Comparison of ENCODE assay signal across 9 mouse cellular contexts in the genomic region with DNA sequence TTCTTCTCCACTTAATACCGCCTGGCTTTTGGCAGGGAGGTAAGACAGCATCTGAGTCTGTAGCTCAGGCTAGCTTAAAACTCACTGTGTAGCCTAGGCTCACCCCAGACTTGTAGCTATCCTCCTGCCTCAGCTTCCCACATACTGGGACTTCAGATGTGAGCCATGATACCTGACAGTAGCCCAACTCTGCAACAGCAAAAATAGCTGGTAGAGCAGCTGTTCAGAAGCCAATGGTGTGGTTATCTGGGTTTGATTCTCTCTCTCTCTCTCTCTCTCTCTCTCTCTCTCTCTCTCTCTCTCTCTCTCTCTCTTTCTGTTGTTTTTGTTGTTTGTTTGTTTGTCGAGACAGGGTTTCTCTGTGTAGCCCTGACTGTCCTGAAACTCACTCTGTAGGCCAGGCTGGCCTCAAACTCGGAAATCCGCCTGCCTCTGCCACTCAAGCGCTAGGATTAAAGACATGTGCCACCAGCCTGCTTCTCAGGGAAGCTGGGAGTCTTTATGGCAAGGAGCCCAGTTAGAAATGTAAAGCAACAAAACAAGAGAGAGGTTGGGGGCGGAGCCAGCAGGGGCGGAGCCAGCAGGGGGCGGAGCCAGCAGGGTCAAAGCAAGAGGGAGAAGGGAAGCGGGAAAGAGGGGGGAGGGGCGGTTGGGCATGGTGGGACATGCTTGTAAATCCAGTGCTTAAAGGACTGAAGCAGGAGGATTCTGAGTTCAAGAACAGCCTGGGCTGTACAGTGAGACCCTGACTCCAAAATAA. TPM values are rescaled to one million over a fixed set of nuclear protein-coding genes. Genes with fewer than 3 reads are reported as not detected.
DNase-seq lines count a peak whose midpoint lies in the region; ATAC-seq lines count a peak whose summit lies in the region.
"Had no signal": no experiment of that assay in that cellular context is flagged by ENCODE, and none has a peak within 500 bp of the region (broad histone marks: within the 10 kb centered on the region; RNA-seq: fewer than 3 reads in every experiment).

No protein-coding gene starts in this region.

- WGBS in kidney, embryonic 14.5 days, result 75% methylated on average over 10 of the region's 10 CpGs
- WGBS in midbrain, embryonic 14.5 days, result 79% methylated on average over 10 of the region's 10 CpGs

- H3K9ac ChIP-seq in kidney, embryonic 14.5 days (ENCODE audit: low read depth, low read length), result no peak overlapping the region
- no peak overlapping the region for H3K9ac ChIP-seq in midbrain, embryonic 14.5 days (replicated peaks; ENCODE audit: low read length)
- H3K9ac ChIP-seq: embryonic facial prominence, embryonic 15.5 days had no signal

- no peak for DNase-seq in kidney, adult 9 months
- DNase-seq in ES-CJ7 (ENCODE audit: low read depth, low spot score), result peak; percentile 96
- DNase-seq in embryo, embryonic 11.5 days (ENCODE audit: low read depth, low spot score), result peak; percentile 7
- DNase-seq in neural tube, embryonic 10.5 days (ENCODE audit: extremely low spot score, low spot score), result peak; percentile 18
- no peak for DNase-seq in left cerebral cortex, adult 18-20 months (ENCODE audit: low spot score in 2 of 2)
- DNase-seq in midbrain, embryonic 14.5 days, result no peak
- no peak for DNase-seq in left cerebral cortex, postnatal 25 days (ENCODE audit: low spot score in 2 of 2)

- intact Hi-C loops in left cerebral cortex, postnatal 25 days (cut with DNase I), result loop anchor here (2.0 kb wide), 1 partner anchor 45 kb away; no protein-coding TSS in a partner anchor

- no peaks in the 10 kb centered on the region for H3K4me1 ChIP-seq in kidney, embryonic 14.5 days (ENCODE audit: control insufficient read depth, insufficient read depth, low read length)
- H3K4me1 ChIP-seq in midbrain, embryonic 14.5 days (ENCODE audit: control insufficient read depth, insufficient read depth, low read length), result peaks cover 18% of the 10 kb centered on the region

- H3K4me3 ChIP-seq in kidney, embryonic 14.5 days (ENCODE audit: low read length), result no peak overlapping the region
- no peak overlapping the region for H3K4me3 ChIP-seq in midbrain, embryonic 14.5 days (replicated peaks; ENCODE audit: low read depth, low read length)
- H3K4me3 ChIP-seq: embryonic facial prominence, embryonic 15.5 days had no signal

- H3K9me3 ChIP-seq in kidney, embryonic 14.5 days (ENCODE audit: control insufficient read depth, low read length), result no peaks in the 10 kb centered on the region
- H3K9me3 ChIP-seq in midbrain, embryonic 14.5 days (ENCODE audit: control insufficient read depth, low read length), result no peaks in the 10 kb centered on the region
- H3K9me3 ChIP-seq: embryonic facial prominence, embryonic 15.5 days had no signal

- peak; percentile 14; the same call in 1 of the 2 replicates for ATAC-seq in kidney, embryonic 14.5 days (ENCODE audit: low FRiP score, low TSS enrichment)
- ATAC-seq in midbrain, embryonic 14.5 days (ENCODE audit: low FRiP score, low TSS enrichment), result no peak

- no peaks in the 10 kb centered on the region for H3K36me3 ChIP-seq in kidney, embryonic 14.5 days (ENCODE audit: control insufficient read depth, insufficient read depth, low read length)
- H3K36me3 ChIP-seq in midbrain, embryonic 14.5 days (ENCODE audit: control insufficient read depth, insufficient read depth, low read length), result no peaks in the 10 kb centered on the region
- H3K36me3 ChIP-seq: embryonic facial prominence, embryonic 15.5 days had no signal

- H3K27me3 ChIP-seq in kidney, embryonic 14.5 days (ENCODE audit: control insufficient read depth, insufficient read depth, low read length), result no peaks in the 10 kb centered on the region
- no peaks in the 10 kb centered on the region for H3K27me3 ChIP-seq in midbrain, embryonic 14.5 days (ENCODE audit: control insufficient read depth, insufficient read depth, low read length)
- H3K27me3 ChIP-seq: embryonic facial prominence, embryonic 15.5 days had no signal

- no peak overlapping the region for H3K27ac ChIP-seq in kidney, embryonic 14.5 days (ENCODE audit: low read depth, low read length)
- H3K27ac ChIP-seq in midbrain, embryonic 14.5 days (replicated peaks; ENCODE audit: low read depth, low read length), result no peak overlapping the region

- no peak overlapping the region for H3K4me2 ChIP-seq in kidney, embryonic 14.5 days (replicated peaks; ENCODE audit: low read depth, low read length)
- H3K4me2 ChIP-seq in midbrain, embryonic 14.5 days (ENCODE audit: low read length), result no peak overlapping the region
- H3K4me2 ChIP-seq: embryonic facial prominence, embryonic 15.5 days had no signal

RNA-seq across cellular contexts. Expression of a gene that starts 41.3 kb away (rescaled TPM):
- 790 and 1,118 TPM in 2 replicates for polyA plus RNA-seq in kidney, embryonic 14.5 days (2014; fragmentation: Nextera tagmentation; extraction: Ambion mirVana)
- 100 to 1,000 TPM; 299 to 323 TPM for total RNA-seq in left cerebral cortex, adult 18-20 months (2021)
- 527 and 572 TPM in 2 replicates for polyA plus RNA-seq in midbrain, embryonic 14.5 days (2014; fragmentation: Nextera tagmentation; extraction: Ambion mirVana)
- total RNA-seq in left cerebral cortex, postnatal 25 days (2021), result 100 to 1,000 TPM; 291 to 330 TPM

Comparison
In these comparisons a context has a peak if more than half of its experiments do, and no peak if none do; other contexts are left out.
1. DNase-seq: peak in ES-CJ7 (single experiment), embryo, embryonic 11.5 days (single experiment) and neural tube, embryonic 10.5 days (single experiment); none in kidney, adult 9 months (single experiment), left cerebral cortex, adult 18-20 months (0 of 2), midbrain, embryonic 14.5 days (single experiment) and left cerebral cortex, postnatal 25 days (0 of 2).